Mouse (Mus musculus) adrenal gland, postnatal 14 days (tissue): ENCODE results near the gene Gm10644. TPM values are rescaled to one million over a fixed set of nuclear protein-coding genes. Genes with fewer than 3 reads are reported as not detected.
"Not testable (repeated sequence)": the region's sequence is repeated elsewhere in the genome, so short reads cannot be mapped to it uniquely, and the experiment has no call there.

ENCODE experiments used
- DNase-seq: peaks from one replicate; pipeline ENCODE4 v3.0.0; 2021; ENCODE audit warnings: mixed read lengths
- long read RNA-seq, 2 experiments: library from polyadenylated mRNA; stranded (forward); transcript quantifications; one replicate each; pipeline ENCODE4 v2.0.0; 2021
- total RNA-seq: library from RNA; stranded (reverse); gene quantifications from 2 replicates; pipeline ENCODE4 v1.2.3, GENCODE M21; 2021

Gene Gm10644
- 1.1 and 1.4 TPM in 2 replicates for total RNA-seq
- long read RNA-seq, experiment 1, partial matches to known transcripts = 1 of 5 reads
- long read RNA-seq, experiment 1, other reads (novel, unspliced or antisense) = 3 of 5 reads
- long read RNA-seq, experiment 2, partial matches to known transcripts = 0 of 1 reads
- long read RNA-seq, experiment 2, other reads (novel, unspliced or antisense) = 1 of 1 reads

- peak; percentile 99 for DNase-seq
Measured at GRCm38 (mm10) chr8:83955106-83955957, at the start of gene Gm10644, which contains the start of gene Asf1b. Gm10644 (minus strand) TSS chr8:83955205. Asf1b (plus strand) TSS chr8:83955507.

- DNase-seq = peak; percentile 97
Measured at GRCm38 (mm10) chr8:84004533-84005201, 49.7 kb upstream of the Gm10644 start.

- DNase-seq = no peak
Measured at GRCm38 (mm10) chr8:84003612-84004246, 48.7 kb upstream of the Gm10644 start.

GRCm38 (mm10) chr8:84002957-84003611 lies 48.1 kb upstream of the Gm10644 start:
- DNase-seq = no peak

GRCm38 (mm10) chr8:84001281-84002000 lies 46.4 kb upstream of the Gm10644 start, which contains the start of gene 1700067K01Rik:
1700067K01Rik (plus strand) TSS chr8:84001502.
- DNase-seq = no peak

- no peak for DNase-seq
Measured at GRCm38 (mm10) chr8:83999825-84000224, 44.8 kb upstream of the Gm10644 start.

- DNase-seq = no peak
Measured at GRCm38 (mm10) chr8:83999057-83999705, 44.2 kb upstream of the Gm10644 start.

- peak; percentile 75 for DNase-seq
Measured at GRCm38 (mm10) chr8:83998231-83999056, 43.4 kb upstream of the Gm10644 start.

- peak; percentile 70 for DNase-seq
Measured at GRCm38 (mm10) chr8:83997511-83998141, 42.6 kb upstream of the Gm10644 start, which contains the start of gene Samd1. Samd1 (plus strand) TSS chr8:83997672.

- peak; percentile 96 for DNase-seq
Measured at GRCm38 (mm10) chr8:83996567-83997505, 41.8 kb upstream of the Gm10644 start.

- DNase-seq = no peak
Measured at GRCm38 (mm10) chr8:83995973-83996372, 41.0 kb upstream of the Gm10644 start.

GRCm38 (mm10) chr8:83994030-83994429 lies 39.0 kb upstream of the Gm10644 start:
- DNase-seq = no peak

GRCm38 (mm10) chr8:83992488-83992887 lies 37.5 kb upstream of the Gm10644 start:
- DNase-seq = no peak

GRCm38 (mm10) chr8:83990170-83990569 lies 35.2 kb upstream of the Gm10644 start:
- DNase-seq = no peak

GRCm38 (mm10) chr8:83989243-83989642 lies 34.2 kb upstream of the Gm10644 start:
- DNase-seq = no peak

- not testable (repeated sequence) for DNase-seq
Measured at GRCm38 (mm10) chr8:83983222-83983621, 28.2 kb upstream of the Gm10644 start.

GRCm38 (mm10) chr8:83982449-83982848 lies 27.4 kb upstream of the Gm10644 start:
- no peak for DNase-seq

- no peak for DNase-seq
Measured at GRCm38 (mm10) chr8:83981533-83981932, 26.5 kb upstream of the Gm10644 start.
